In the genomic region with DNA sequence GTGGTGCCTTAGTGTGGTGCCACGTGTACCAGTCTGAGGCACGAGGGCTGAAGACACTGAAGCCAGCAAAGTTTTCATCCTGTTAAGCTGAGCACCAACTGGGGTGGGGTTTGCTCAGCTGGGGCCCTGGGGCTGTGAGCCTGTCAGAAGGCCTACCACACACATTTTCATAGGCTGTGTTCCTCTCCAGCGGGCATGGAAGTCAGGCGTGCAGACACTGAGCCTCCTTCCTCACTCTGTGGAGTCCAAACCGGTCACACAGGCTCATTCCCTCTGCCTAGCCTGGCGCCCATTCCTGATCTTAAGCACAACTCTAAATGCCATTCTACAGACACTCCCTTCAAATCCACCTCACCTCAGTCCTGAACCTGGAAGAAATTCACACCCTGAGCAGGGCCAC, we compare ENCODE assay signal across 12 mouse cellular contexts. TPM values are rescaled to one million over a fixed set of nuclear protein-coding genes. Genes with fewer than 3 reads are reported as not detected.
DNase-seq lines count a peak whose midpoint lies in the region; ATAC-seq and TF ChIP-seq lines count a peak whose summit lies in the region.
"Had no signal": no experiment of that assay in that cellular context is flagged by ENCODE, and none has a peak within 500 bp of the region (broad histone marks: within the 10 kb centered on the region; RNA-seq: fewer than 3 reads in every experiment).

No protein-coding gene starts in this region.

- H3K36me3 ChIP-seq in hindbrain, embryonic 10.5 days, result no peaks in the 10 kb centered on the region
- H3K36me3 ChIP-seq in hindbrain, embryonic 11.5 days (ENCODE audit: control insufficient read depth, insufficient read depth, low read length), result no peaks in the 10 kb centered on the region
- no peaks in the 10 kb centered on the region for H3K36me3 ChIP-seq in neural tube, embryonic 13.5 days
- no peaks in the 10 kb centered on the region for H3K36me3 ChIP-seq in lung, embryonic 14.5 days (ENCODE audit: insufficient read depth)
- no peaks in the 10 kb centered on the region for H3K36me3 ChIP-seq in stomach, postnatal 0 days (ENCODE audit: control insufficient read depth, insufficient read depth, low read length)
- H3K36me3 ChIP-seq: liver, embryonic 13.5 days had no signal

- no peak overlapping the region; the same call in 1 of the 2 replicates for H3K9ac ChIP-seq in hindbrain, embryonic 11.5 days (ENCODE audit: low read depth, low read length)
- H3K9ac ChIP-seq in neural tube, embryonic 13.5 days, result no peak overlapping the region
- no peak overlapping the region for H3K9ac ChIP-seq in lung, embryonic 14.5 days
- no peak overlapping the region for H3K9ac ChIP-seq in stomach, postnatal 0 days (ENCODE audit: low read length)
- H3K9ac ChIP-seq: liver, embryonic 13.5 days had no signal

- H3K27ac ChIP-seq in hindbrain, embryonic 10.5 days, result no peak overlapping the region
- H3K27ac ChIP-seq in hindbrain, embryonic 11.5 days (ENCODE audit: low read depth, low read length), result no peak overlapping the region
- no peak overlapping the region for H3K27ac ChIP-seq in neural tube, embryonic 13.5 days (replicated peaks)
- H3K27ac ChIP-seq in lung, embryonic 14.5 days (ENCODE audit: low read depth), result no peak overlapping the region
- peak overlapping the region; percentile 30; the same call in 1 of the 2 replicates for H3K27ac ChIP-seq in stomach, postnatal 0 days (replicated peaks)
- H3K27ac ChIP-seq: liver, embryonic 13.5 days had no signal

- ATAC-seq in hindbrain, embryonic 11.5 days (ENCODE audit: low FRiP score), result no peak
- ATAC-seq in neural tube, embryonic 13.5 days (ENCODE audit: low read depth), result peak; percentile 32
- 0 out of 2 replicates have a peak, but pooled peaks have one; percentile 10 for ATAC-seq in lung, embryonic 14.5 days (ENCODE audit: insufficient read depth)
- peak; percentile 25; the same call in 1 of the 2 replicates for ATAC-seq in stomach, postnatal 0 days (ENCODE audit: low FRiP score, low TSS enrichment)

- H3K4me1 ChIP-seq in hindbrain, embryonic 10.5 days (replicated peaks), result peaks cover 27% of the 10 kb centered on the region
- H3K4me1 ChIP-seq in hindbrain, embryonic 11.5 days (replicated peaks; ENCODE audit: control insufficient read depth, insufficient read depth, low read length), result no peaks in the 10 kb centered on the region
- peaks cover 8% of the 10 kb centered on the region; the same call in 1 of the 2 replicates for H3K4me1 ChIP-seq in neural tube, embryonic 13.5 days (replicated peaks)
- H3K4me1 ChIP-seq in lung, embryonic 14.5 days (ENCODE audit: insufficient read depth), result peaks cover 8% of the 10 kb centered on the region
- no peaks in the 10 kb centered on the region for H3K4me1 ChIP-seq in stomach, postnatal 0 days (replicated peaks; ENCODE audit: control insufficient read depth, insufficient read depth)

- 73% methylated on average over 6 of the region's 6 CpGs for WGBS in hindbrain, embryonic 10.5 days
- WGBS in hindbrain, embryonic 11.5 days, result 67% methylated on average over 6 of the region's 6 CpGs
- WGBS in neural tube, embryonic 13.5 days, result 79% methylated on average over 6 of the region's 6 CpGs
- WGBS in lung, embryonic 14.5 days, result 70% methylated on average over 6 of the region's 6 CpGs
- WGBS in stomach, postnatal 0 days, result 55% methylated on average over 6 of the region's 6 CpGs

- H3K9me3 ChIP-seq in hindbrain, embryonic 10.5 days, result no peaks in the 10 kb centered on the region
- H3K9me3 ChIP-seq in hindbrain, embryonic 11.5 days (ENCODE audit: control insufficient read depth, low read length), result no peaks in the 10 kb centered on the region
- H3K9me3 ChIP-seq in neural tube, embryonic 13.5 days, result no peaks in the 10 kb centered on the region
- no peaks in the 10 kb centered on the region for H3K9me3 ChIP-seq in lung, embryonic 14.5 days (ENCODE audit: low read depth, low read length)
- no peaks in the 10 kb centered on the region for H3K9me3 ChIP-seq in stomach, postnatal 0 days (ENCODE audit: control insufficient read depth, low read length)
- H3K9me3 ChIP-seq: liver, embryonic 13.5 days had no signal

- no peak overlapping the region for H3K4me2 ChIP-seq in hindbrain, embryonic 11.5 days (replicated peaks; ENCODE audit: low read depth, low read length)
- H3K4me2 ChIP-seq in neural tube, embryonic 13.5 days, result no peak overlapping the region
- no peak overlapping the region; the same call in 1 of the 2 replicates for H3K4me2 ChIP-seq in lung, embryonic 14.5 days
- no peak overlapping the region for H3K4me2 ChIP-seq in stomach, postnatal 0 days (replicated peaks; ENCODE audit: low read depth)

- DNase-seq in hindbrain, embryonic 10.5 days (ENCODE audit: low spot score), result no peak
- no peak for DNase-seq in hindbrain, embryonic 11.5 days (ENCODE audit: low spot score)
- no peak for DNase-seq in neural tube, embryonic 10.5 days (ENCODE audit: extremely low spot score, low spot score)
- DNase-seq in lung, embryonic 14.5 days, result peak; percentile 28
- DNase-seq in stomach, postnatal 0 days (ENCODE audit: low spot score), result peak; percentile 48
- DNase-seq in c-Kit-positive CD71-positive TER-119-positive erythroid progenitor cells, embryonic 14.5 days (ENCODE audit: low spot score), result no peak
- no peak for DNase-seq in spleen, postnatal 36 days (ENCODE audit: low spot score in 2 of 2)

- no peak for TF ChIP-seq EP300 in stomach, postnatal 0 days (optimal IDR thresholded peaks at IDR 0.05)

- H3K27me3 ChIP-seq in hindbrain, embryonic 10.5 days (ENCODE audit: insufficient read depth, poor library complexity, severe bottlenecking), result peaks cover 37% of the 10 kb centered on the region
- H3K27me3 ChIP-seq in hindbrain, embryonic 11.5 days (ENCODE audit: control insufficient read depth, insufficient read depth, low read length), result no peaks in the 10 kb centered on the region
- H3K27me3 ChIP-seq in neural tube, embryonic 13.5 days, result peaks cover 16% of the 10 kb centered on the region
- H3K27me3 ChIP-seq in lung, embryonic 14.5 days (ENCODE audit: insufficient read depth, low read length), result no peaks in the 10 kb centered on the region
- no peaks in the 10 kb centered on the region for H3K27me3 ChIP-seq in stomach, postnatal 0 days (ENCODE audit: control insufficient read depth, insufficient read depth, low read length)
- H3K27me3 ChIP-seq: Patski had no signal

- no peak for TF ChIP-seq CTCF in lung, embryonic 14.5 days (IDR thresholded peaks at IDR 0.05; ENCODE audit: low read depth)
- TF ChIP-seq CTCF in stomach, postnatal 0 days (IDR thresholded peaks at IDR 0.05; ENCODE audit: low read depth), result no peak

- peak overlapping the region; percentile 30; the same call in 1 of the 2 replicates for H3K4me3 ChIP-seq in hindbrain, embryonic 10.5 days
- H3K4me3 ChIP-seq in hindbrain, embryonic 11.5 days (ENCODE audit: low read depth, low read length), result no peak overlapping the region
- H3K4me3 ChIP-seq in neural tube, embryonic 13.5 days, result no peak overlapping the region
- peak overlapping the region; percentile 15; the same call in 1 of the 2 replicates for H3K4me3 ChIP-seq in lung, embryonic 14.5 days (ENCODE audit: low read depth, low read length)
- no peak overlapping the region for H3K4me3 ChIP-seq in stomach, postnatal 0 days (ENCODE audit: low read depth, low read length)
- H3K4me3 ChIP-seq: liver, embryonic 13.5 days had no signal

RNA-seq across cellular contexts. Expression of gene Adora1, which starts 8.3 kb away (rescaled TPM):
- polyA plus RNA-seq in hindbrain, embryonic 10.5 days (2016; fragmentation: Nextera tagmentation; extraction: Ambion mirVana), result 0.37 and 0.46 TPM in 2 replicates
- 0.24 and 0.25 TPM in 2 replicates for polyA plus RNA-seq in hindbrain, embryonic 11.5 days (2014; fragmentation: Nextera tagmentation; extraction: Ambion mirVana)
- polyA plus RNA-seq in neural tube, embryonic 13.5 days (2015; fragmentation: Nextera tagmentation; extraction: Ambion mirVana), result 11.1 and 12.8 TPM in 2 replicates
- 0.30 and 0.92 TPM in 2 replicates for polyA plus RNA-seq in lung, embryonic 14.5 days (2014; fragmentation: Nextera tagmentation; extraction: Ambion mirVana)
- 11.2 and 11.4 TPM in 2 replicates for polyA plus RNA-seq in stomach, postnatal 0 days (2015; fragmentation: Nextera tagmentation; extraction: Ambion mirVana)

RNA-seq across cellular contexts. Expression of gene Myog, which starts 46.3 kb away (rescaled TPM):
- 0.14 and 0.33 TPM in 2 replicates for polyA plus RNA-seq in hindbrain, embryonic 10.5 days (2016; fragmentation: Nextera tagmentation; extraction: Ambion mirVana)
- polyA plus RNA-seq in hindbrain, embryonic 11.5 days (2014; fragmentation: Nextera tagmentation; extraction: Ambion mirVana), result 5.5 and 12.2 TPM in 2 replicates
- 5.2 and 21.7 TPM in 2 replicates for polyA plus RNA-seq in neural tube, embryonic 13.5 days (2015; fragmentation: Nextera tagmentation; extraction: Ambion mirVana)
- polyA plus RNA-seq in lung, embryonic 14.5 days (2014; fragmentation: Nextera tagmentation; extraction: Ambion mirVana), result not detected in 2 replicates
- polyA plus RNA-seq in stomach, postnatal 0 days (2015; fragmentation: Nextera tagmentation; extraction: Ambion mirVana), result 2.7 and 5.0 TPM in 2 replicates
- polyA plus RNA-seq: forebrain, embryonic 16.5 days; midbrain, embryonic 14.5 days; Patski had no signal

RNA-seq across cellular contexts. Expression of gene Mybph, which starts 50.3 kb away (rescaled TPM):
- 0.21 and 0.39 TPM in 2 replicates for polyA plus RNA-seq in hindbrain, embryonic 10.5 days (2016; fragmentation: Nextera tagmentation; extraction: Ambion mirVana)
- 1.4 and 3.7 TPM in 2 replicates for polyA plus RNA-seq in hindbrain, embryonic 11.5 days (2014; fragmentation: Nextera tagmentation; extraction: Ambion mirVana)
- 2.9 and 8.5 TPM in 2 replicates for polyA plus RNA-seq in neural tube, embryonic 13.5 days (2015; fragmentation: Nextera tagmentation; extraction: Ambion mirVana)
- not detected in 2 replicates for polyA plus RNA-seq in lung, embryonic 14.5 days (2014; fragmentation: Nextera tagmentation; extraction: Ambion mirVana)
- 1.6 and 2.2 TPM in 2 replicates for polyA plus RNA-seq in stomach, postnatal 0 days (2015; fragmentation: Nextera tagmentation; extraction: Ambion mirVana)
- polyA plus RNA-seq: forebrain, embryonic 16.5 days; Patski had no signal

Comparison
In these comparisons a context has a peak if more than half of its experiments do, and no peak if none do; other contexts are left out.
1. H3K4me3 ChIP-seq: peak in hindbrain, embryonic 10.5 days (single experiment) and lung, embryonic 14.5 days (single experiment); none in hindbrain, embryonic 11.5 days (single experiment), neural tube, embryonic 13.5 days (single experiment) and stomach, postnatal 0 days (single experiment).
2. DNase-seq: peak in lung, embryonic 14.5 days (single experiment) and stomach, postnatal 0 days (single experiment); none in hindbrain, embryonic 10.5 days (single experiment), hindbrain, embryonic 11.5 days (single experiment), neural tube, embryonic 10.5 days (single experiment), c-Kit-positive CD71-positive TER-119-positive erythroid progenitor cells, embryonic 14.5 days (single experiment) and spleen, postnatal 36 days (0 of 2).